Mouse (Mus musculus) MEL (cell line): ENCODE data around the gene Mrpl51. TPM values are rescaled to one million over a fixed set of nuclear protein-coding genes. Genes with fewer than 3 reads are reported as not detected.

Source experiments
- DNase-seq: peaks from one replicate; pipeline ENCODE4 v3.0.0; 2011; ENCODE audit warnings: low read depth, low spot score
- H3K27ac ChIP-seq: 2 replicates; pipeline ENCODE4 v1.5.1; 2012; ENCODE audit warnings: low read depth, mild to moderate bottlenecking, control low read depth, low read length, moderate library complexity; ENCODE audit not compliant: control insufficient read depth
- H3K27me3 ChIP-seq, 2 experiments: fragments of 150-350 bp in 1 of 2; sonication (generic) in 1 of 2; 2 replicates each; pipeline ENCODE4 v1.6.1; 2012; ENCODE audit warnings: low read length in 2 of 2, mild to moderate bottlenecking in 2 of 2, improper control_type of control experiment in 1 of 2, moderate library complexity in 1 of 2; ENCODE audit not compliant: insufficient read depth in 2 of 2, control insufficient read depth in 1 of 2
- H3K36me3 ChIP-seq, 2 experiments: 2 replicates each; pipeline ENCODE4 v1.6.1; 2012 to 2014; ENCODE audit warnings: low read length in 2 of 2, improper control_type of control experiment in 1 of 2, inconsistent platforms in 1 of 2, mild to moderate bottlenecking in 1 of 2; ENCODE audit not compliant: insufficient read depth in 2 of 2, control insufficient read depth in 1 of 2
- H3K4me1 ChIP-seq, 2 experiments: fragments of 150-350 bp in 1 of 2; sonication (generic) in 1 of 2; 2 replicates each; pipeline ENCODE4 v1.6.1; 2012; ENCODE audit warnings: low read length in 2 of 2, improper control_type of control experiment in 1 of 2, mild to moderate bottlenecking in 1 of 2; ENCODE audit not compliant: insufficient read depth in 2 of 2, control insufficient read depth in 1 of 2
- H3K4me3 ChIP-seq, 2 experiments: fragments of 150-350 bp in 1 of 2; sonication (generic) in 1 of 2; 2 replicates each; pipeline ENCODE4 v1.5.1; 2012; ENCODE audit warnings: low read depth in 2 of 2, low read length in 2 of 2, mild to moderate bottlenecking in 2 of 2, moderate library complexity in 2 of 2, control low read depth in 1 of 2, improper control_type of control experiment in 1 of 2; ENCODE audit not compliant: control insufficient read depth in 1 of 2, insufficient read depth in 1 of 2
- H3K79me2 ChIP-seq: 2 replicates; pipeline ENCODE4 v1.6.1; 2012; ENCODE audit warnings: mild to moderate bottlenecking, low read length, moderate library complexity; ENCODE audit not compliant: control insufficient read depth, poor library complexity, insufficient read depth
- H3K9ac ChIP-seq: 2 replicates; pipeline ENCODE4 v1.6.1; 2012; ENCODE audit warnings: low read depth, mild to moderate bottlenecking, control low read depth, low read length, moderate library complexity; ENCODE audit not compliant: control insufficient read depth, poor library complexity, severe bottlenecking
- H3K9me3 ChIP-seq: fragments of 150-350 bp; sonication (generic); replicated peaks from 2 replicates; pipeline ENCODE4 v1.6.1; 2012; ENCODE audit warnings: mild to moderate bottlenecking, low read length, improper control_type of control experiment, moderate library complexity; ENCODE audit not compliant: insufficient read depth
- CHD1 ChIP-seq: IDR thresholded peaks from 2 replicates; pipeline ENCODE4 v1.6.1; 2012; ENCODE audit warnings: low read depth, mild to moderate bottlenecking, inconsistent platforms, low read length, improper control_type of control experiment
- CHD2 ChIP-seq: IDR thresholded peaks from 2 replicates; pipeline ENCODE4 v1.6.1; 2011; ENCODE audit warnings: low read length, improper control_type of control experiment
- CTCF ChIP-seq, 3 experiments: IDR thresholded peaks in 2 of 3; conservative IDR thresholded peaks in 1 of 3; 2 replicates each; pipeline ENCODE4 v1.5.1; 2011 to 2012; ENCODE audit warnings: low read length in 3 of 3, low read depth in 2 of 3, mild to moderate bottlenecking in 2 of 3, improper control_type of control experiment in 1 of 3, inconsistent platforms in 1 of 3, mixed read lengths in 1 of 3, moderate library complexity in 1 of 3; ENCODE audit not compliant: control insufficient read depth in 1 of 3, insufficient read depth in 1 of 3, poor library complexity in 1 of 3, severe bottlenecking in 1 of 3
- ETS1 ChIP-seq: IDR thresholded peaks from 2 replicates; pipeline ENCODE4 v1.6.1; 2012; ENCODE audit warnings: low read depth, mild to moderate bottlenecking, inconsistent platforms, low read length, improper control_type of control experiment, moderate library complexity
- MYB ChIP-seq: IDR thresholded peaks from 2 replicates; pipeline ENCODE4 v1.6.1; 2011; ENCODE audit warnings: mild to moderate bottlenecking, low read depth, low read length, improper control_type of control experiment
- POLR2A ChIP-seq, 2 experiments: IDR thresholded peaks; 2 replicates each; pipeline ENCODE4 v1.6.1; 2011 to 2012; ENCODE audit warnings: low read length in 2 of 2, mild to moderate bottlenecking in 2 of 2, control low read depth in 1 of 2, improper control_type of control experiment in 1 of 2, low read depth in 1 of 2, moderate library complexity in 1 of 2; ENCODE audit not compliant: control insufficient read depth in 1 of 2, insufficient read depth in 1 of 2, poor library complexity in 1 of 2
- RAD21 ChIP-seq: IDR thresholded peaks from 2 replicates; pipeline ENCODE4 v1.6.1; 2011; ENCODE audit warnings: mild to moderate bottlenecking, low read depth, low read length, improper control_type of control experiment
- SMC3 ChIP-seq: IDR thresholded peaks from 2 replicates; pipeline ENCODE4 v1.6.1; 2011; ENCODE audit warnings: low read depth, low read length, improper control_type of control experiment
- TAL1 ChIP-seq: IDR thresholded peaks from 2 replicates; pipeline ENCODE4 v1.6.1; 2012; ENCODE audit warnings: mild to moderate bottlenecking, inconsistent platforms, low read length, moderate library complexity, mixed read lengths
- TCF12 ChIP-seq: IDR thresholded peaks from 2 replicates; pipeline ENCODE4 v1.6.1; 2014; ENCODE audit warnings: low read depth, mild to moderate bottlenecking, inconsistent platforms, low read length, improper control_type of control experiment, moderate library complexity
- UBTF ChIP-seq: IDR thresholded peaks from 2 replicates; pipeline ENCODE4 v1.6.1; 2012; ENCODE audit warnings: low read depth, mild to moderate bottlenecking, inconsistent platforms, low read length, improper control_type of control experiment, moderate library complexity, borderline replicate concordance; ENCODE audit not compliant: insufficient read depth
- USF1 ChIP-seq: IDR thresholded peaks from 2 replicates; pipeline ENCODE4 v1.6.1; 2014; ENCODE audit warnings: low read depth, mild to moderate bottlenecking, inconsistent platforms, low read length, improper control_type of control experiment, moderate library complexity
- polyA plus RNA-seq, 2 experiments: library from polyadenylated mRNA; stranded (reverse) in 1 of 2; unstranded in 1 of 2; fragments of >175 nt in 1 of 2; fragments of >200 nt in 1 of 2; gene quantifications; 2 replicates each; pipeline versions ENCODE4 v1.2.1 to v1.2.4; 2012; ENCODE audit warnings: low replicate concordance in 2 of 2, low read depth in 1 of 2; ENCODE audit not compliant: insufficient read length in 2 of 2, insufficient read depth in 1 of 2, missing spikeins in 1 of 2
- total RNA-seq: library from RNA; depleted of rRNA; stranded (reverse); fragments of 300-350 nt; gene quantifications from 2 replicates; pipeline ENCODE4 v1.2.3, GENCODE M21; 2012

The Mrpl51 gene
- total and polyA plus RNA-seq, 3 experiments: 251 to 286 TPM; not detected in 1

DNA sequence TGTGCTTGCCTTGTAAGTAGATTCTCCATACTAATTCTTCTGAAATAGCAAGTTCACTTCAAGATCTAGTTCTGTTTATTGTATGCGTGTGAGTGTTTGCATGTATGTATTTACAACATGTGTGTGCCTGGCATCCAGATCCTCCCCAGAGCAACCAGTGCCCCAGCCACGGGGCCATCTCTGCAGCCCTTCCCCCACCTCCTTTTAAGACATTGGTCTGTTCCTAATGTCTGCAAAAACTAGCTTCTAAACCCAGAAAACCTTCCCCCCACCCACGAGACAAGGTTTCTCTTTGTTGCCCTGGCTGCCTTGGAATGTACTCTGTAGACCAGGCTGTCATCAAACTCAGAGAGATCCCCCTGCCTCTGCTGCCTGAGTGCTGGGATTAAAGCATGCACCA, 31.0 kb downstream of the Mrpl51 start:
- Histone ChIP-seq H3K27me3 (no peaks in the 10 kb centered on the region), H3K9me3 (no peaks in the 10 kb centered on the region), H3K9ac (no peak overlapping the region), H3K79me2 (no peaks in the 10 kb centered on the region), H3K4me1 (peaks cover 2 to 8% of the 10 kb centered on the region in 2 experiments; a peak in 2 of 4 replicates), H3K27ac (no peak overlapping the region), H3K4me3 (no peak overlapping the region), H3K36me3 (peaks cover 0 to 8% of the 10 kb centered on the region in 2 experiments; a peak in 2 of 4 replicates)
- no peak for TF ChIP-seq ETS1
- no peak for TF ChIP-seq TCF12
- TF ChIP-seq UBTF: no peak
- no peak for TF ChIP-seq MYB
- DNase-seq: no peak

DNA sequence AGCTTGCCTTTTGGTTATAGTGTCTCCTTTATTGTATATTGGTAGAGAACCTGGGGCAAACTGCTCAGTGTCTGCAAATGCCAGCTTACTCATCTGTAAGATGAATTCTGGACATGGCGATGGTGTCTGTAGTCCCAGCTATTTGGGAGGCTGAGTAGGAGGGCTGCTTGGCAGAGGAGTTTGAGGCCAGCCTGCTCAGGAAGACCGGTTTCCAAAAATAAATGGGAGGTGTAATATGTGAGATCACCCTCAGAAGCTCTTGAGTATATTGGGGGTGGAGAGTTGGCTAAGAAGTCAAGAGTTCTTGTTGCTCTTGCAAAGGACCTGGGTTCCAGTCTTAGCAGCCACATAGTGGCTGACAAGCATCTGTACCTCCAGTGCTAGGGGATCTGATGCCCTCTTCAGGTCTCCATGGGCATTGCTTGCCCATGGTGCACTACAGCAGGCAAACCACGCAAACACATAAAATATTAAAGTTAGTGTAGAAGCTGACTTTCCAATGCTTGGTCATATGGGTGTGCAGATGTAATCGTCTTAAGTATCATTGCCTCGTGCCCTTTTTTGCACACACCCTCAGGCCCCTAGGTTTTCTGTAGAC, 34.0 kb downstream of the Mrpl51 start:
- H3K36me3 ChIP-seq: no peaks in the 10 kb centered on the region
- peak; percentile 62 for DNase-seq

DNA sequence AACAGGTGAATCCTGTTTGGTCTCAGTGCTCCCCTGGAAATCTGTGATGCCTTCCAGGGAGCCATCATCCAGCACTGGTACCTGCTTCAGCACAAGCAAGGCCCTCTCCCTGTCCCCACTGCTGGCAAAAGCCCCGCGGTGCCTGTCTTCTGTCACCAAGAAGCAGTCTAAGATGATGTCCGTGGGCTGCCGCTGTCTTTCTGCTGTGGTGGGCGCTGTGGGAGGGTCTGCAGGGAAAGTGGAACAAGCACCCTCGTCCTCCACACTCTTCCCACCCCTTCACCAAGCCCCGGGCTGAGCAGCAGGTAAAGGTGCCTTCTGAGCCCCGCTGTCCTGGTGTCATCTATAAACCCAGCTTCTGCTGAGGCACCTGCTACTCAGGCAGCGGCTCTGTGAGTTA, 39.0 kb downstream of the Mrpl51 start:
- Histone ChIP-seq H3K27me3 (no peaks in the 10 kb centered on the region), H3K9ac (peak overlapping the region; percentile 37; the same call in 1 of the 2 replicates), H3K4me3 (peak overlapping the region; percentile 4 to 89; a peak in 2 of 4 replicates), H3K79me2 (peaks cover 4% of the 10 kb centered on the region; the same call in 1 of the 2 replicates), H3K4me1 (peaks cover 3 to 17% of the 10 kb centered on the region in 2 experiments; a peak in 3 of 4 replicates), H3K9me3 (no peaks in the 10 kb centered on the region), H3K27ac (peak overlapping the region; percentile 14), H3K36me3 (peaks cover 0 to 9% of the 10 kb centered on the region in 2 experiments; a peak in 2 of 4 replicates)
- TF ChIP-seq TAL1 (no peak), POLR2A (IDR thresholded peaks at IDR 0.05; ENCODE audit: control insufficient read depth in 1 of 2, insufficient read depth in 1 of 2, low read depth in 1 of 2, low read length in 2 of 2, poor library complexity in 1 of 2) (no peak)
- no peak for DNase-seq

More for the DNA sequence above, 34.0 kb downstream of the Mrpl51 start:
- Histone ChIP-seq H3K9ac (no peak overlapping the region), H3K4me1 (peaks cover 0 to 4% of the 10 kb centered on the region in 2 experiments; a peak in 1 of 4 replicates), H3K4me3 (no peak overlapping the region), H3K27ac (no peak overlapping the region), H3K27me3 (no peaks in the 10 kb centered on the region), H3K9me3 (no peaks in the 10 kb centered on the region), H3K79me2 (no peaks in the 10 kb centered on the region)
- TF ChIP-seq USF1 (no peak), MYB (no peak), CHD2 (no peak), CHD1 (no peak), RAD21 (peak; percentile 53), SMC3 (peak; percentile 43), CTCF (IDR thresholded peaks at IDR 0.05 in 2 of 3, conservative IDR thresholded peaks at IDR 0.05 in 1 of 3; ENCODE audit: control insufficient read depth in 1 of 3, insufficient read depth in 1 of 3, low read depth in 2 of 3, low read length in 3 of 3, poor library complexity in 1 of 3, severe bottlenecking in 1 of 3) (peak; percentile 56 to 77 (median 65))
